Mouse (Mus musculus): ENCODE results near the gene Tbc1d22b. TPM values are rescaled to one million over a fixed set of nuclear protein-coding genes. Genes with fewer than 3 reads are reported as not detected.

The Tbc1d22b gene
- 14.8 and 16.4 TPM in 2 replicates for polyA plus RNA-seq (2015; fragmentation: Nextera tagmentation; extraction: Ambion mirVana)

DNA sequence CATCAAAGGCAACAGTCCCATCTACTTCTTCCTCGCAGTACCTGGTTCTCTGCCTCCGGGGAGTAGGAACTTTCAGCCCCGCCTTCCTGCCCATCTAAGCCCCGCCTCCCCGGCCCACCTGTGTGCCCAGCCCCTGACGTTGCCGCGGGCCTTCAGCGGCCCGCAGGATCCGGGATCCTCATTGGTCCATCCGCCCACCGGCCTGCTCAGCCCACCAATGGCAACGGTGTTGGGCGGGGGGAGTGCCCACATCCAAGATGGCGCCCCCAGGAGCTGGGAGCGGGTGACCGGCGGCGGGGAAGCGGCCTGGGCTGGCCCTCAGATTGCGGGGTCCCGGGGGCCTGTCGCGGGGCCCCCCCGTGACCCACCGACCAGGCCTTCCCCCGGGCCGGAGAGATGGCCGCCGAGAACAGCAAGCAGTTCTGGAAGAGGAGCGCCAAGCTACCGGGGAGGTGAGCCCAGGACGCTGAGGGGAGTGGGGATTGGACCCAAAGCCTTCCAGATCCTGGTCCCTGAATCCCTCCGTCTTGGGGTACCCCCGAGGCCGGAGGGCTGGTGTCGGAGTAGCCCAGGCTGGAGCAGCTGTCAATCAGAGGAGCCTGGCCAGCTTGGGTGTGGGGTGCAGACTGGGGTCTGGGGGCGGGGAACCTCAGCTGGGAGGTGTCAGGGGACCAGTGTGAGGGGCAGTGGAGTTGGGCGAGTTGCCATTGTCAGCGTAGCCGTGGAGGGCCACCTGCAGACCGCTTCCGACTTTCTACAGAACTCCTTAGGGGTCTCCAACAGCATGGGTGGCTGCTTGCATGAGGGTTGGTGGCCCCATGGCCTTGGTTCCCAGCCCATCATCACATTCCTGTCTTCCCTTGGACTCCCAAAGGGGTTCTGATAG lies at the start of gene Tbc1d22b, which contains the start of gene Gm17657:
Gene Tbc1d22b (plus strand): TSS at position 243 of the 886 bp plus-strand sequence.
Gene Gm17657 (minus strand): TSS at position 96 of the 886 bp plus-strand sequence.
- Histone ChIP-seq H3K36me3 (0 out of 2 replicates have a peak, but pooled peaks cover 7% of the 10 kb centered on the region), H3K4me1 (peaks cover 19% of the 10 kb centered on the region), H3K4me3 (peak within 1 kb of the TSS; percentile 97), H3K4me2 (peak within 1 kb of the TSS; percentile 98), H3K27me3 (no peaks in the 10 kb centered on the region), H3K9ac (peak within 1 kb of the TSS; percentile 93), H3K27ac (peak within 1 kb of the TSS; percentile 51), H3K9me3 (no peaks in the 10 kb centered on the region)
- peak; percentile 92 for ATAC-seq (ENCODE audit: insufficient number of reproducible peaks, insufficient read depth, low FRiP score, low TSS enrichment, low read depth)
- WGBS, result under 1% methylated on average over 44 of the region's 44 CpGs

DNA sequence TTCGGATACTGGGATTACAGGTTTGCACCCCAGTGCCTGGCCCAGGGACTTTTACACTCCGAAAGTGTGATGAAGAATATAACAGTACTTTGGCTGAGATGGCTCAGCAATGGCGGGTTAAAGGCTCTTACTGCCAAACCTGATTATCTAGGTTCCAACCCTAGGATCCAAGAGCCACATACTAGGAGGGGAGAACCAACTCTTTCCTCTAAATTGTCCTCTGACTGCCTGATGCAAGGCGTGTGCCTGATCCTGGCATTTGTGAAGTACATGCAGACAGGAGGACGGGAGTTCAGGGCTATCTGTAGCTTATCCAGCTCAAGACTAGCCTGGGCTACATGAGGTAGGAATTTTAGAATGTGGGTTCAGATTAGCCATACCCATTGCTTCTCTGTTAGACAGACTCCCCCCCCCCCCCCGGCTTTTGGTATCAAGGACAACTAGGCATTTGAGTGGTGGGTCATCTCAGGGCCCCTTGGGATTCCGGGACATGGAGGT lies 49.3 kb upstream of the Tbc1d22b start:
- no peak overlapping the region for H3K4me2 ChIP-seq
- no peak overlapping the region for H3K27ac ChIP-seq
- no peak overlapping the region for H3K4me3 ChIP-seq
- no peak for ATAC-seq (ENCODE audit: insufficient number of reproducible peaks, insufficient read depth, low FRiP score, low TSS enrichment, low read depth)
- H3K36me3 ChIP-seq, result no peaks in the 10 kb centered on the region
- 76% methylated on average over 7 of the region's 7 CpGs for WGBS
- H3K27me3 ChIP-seq, result 0 out of 2 replicates have a peak, but pooled peaks cover 3% of the 10 kb centered on the region
- no peak overlapping the region for H3K9ac ChIP-seq
- peaks cover 18% of the 10 kb centered on the region for H3K4me1 ChIP-seq
- H3K9me3 ChIP-seq, result no peaks in the 10 kb centered on the region

DNA sequence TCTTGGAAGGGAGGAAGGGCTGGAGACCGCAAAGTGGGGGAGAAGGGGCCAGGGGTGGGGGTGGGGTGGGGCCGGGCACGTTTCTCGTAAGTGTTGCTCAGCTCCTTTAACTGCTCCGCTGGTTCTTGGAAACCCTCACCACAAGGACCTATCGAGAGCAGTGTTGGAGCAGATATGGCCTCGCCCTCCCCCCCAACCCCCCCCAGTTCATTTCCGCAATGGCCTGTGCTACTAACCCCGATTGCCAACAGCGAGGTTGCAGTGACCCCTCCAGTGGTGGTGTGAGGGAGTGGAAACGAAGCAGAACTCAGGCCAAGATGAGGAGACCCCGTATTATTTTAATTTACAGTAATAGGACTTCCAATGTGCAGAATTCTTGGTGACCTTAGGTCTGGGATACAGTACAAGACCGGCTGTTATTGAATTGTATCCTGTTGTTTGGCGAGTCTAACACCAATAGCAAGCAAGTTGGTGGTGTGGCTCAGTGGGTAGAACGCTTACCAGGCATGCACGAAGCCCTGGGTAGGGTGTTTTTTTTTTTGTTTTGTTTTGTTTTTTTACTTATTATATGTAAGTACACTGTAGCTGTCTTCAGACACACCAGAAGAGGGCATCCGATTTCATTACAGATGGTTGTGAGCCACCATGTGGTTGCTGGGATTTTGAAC lies 48.6 kb upstream of the Tbc1d22b start:
- 77% methylated on average over 17 of the region's 17 CpGs for WGBS
- peaks cover 18% of the 10 kb centered on the region for H3K4me1 ChIP-seq
- H3K27me3 ChIP-seq, result 0 out of 2 replicates have a peak, but pooled peaks cover 3% of the 10 kb centered on the region
- no peak overlapping the region for H3K9ac ChIP-seq
- H3K4me2 ChIP-seq, result no peak overlapping the region
- H3K4me3 ChIP-seq, result no peak overlapping the region
- no peak overlapping the region for H3K27ac ChIP-seq
- no peak for ATAC-seq (ENCODE audit: insufficient number of reproducible peaks, insufficient read depth, low FRiP score, low TSS enrichment, low read depth)
- H3K36me3 ChIP-seq, result no peaks in the 10 kb centered on the region
- no peaks in the 10 kb centered on the region for H3K9me3 ChIP-seq

DNA sequence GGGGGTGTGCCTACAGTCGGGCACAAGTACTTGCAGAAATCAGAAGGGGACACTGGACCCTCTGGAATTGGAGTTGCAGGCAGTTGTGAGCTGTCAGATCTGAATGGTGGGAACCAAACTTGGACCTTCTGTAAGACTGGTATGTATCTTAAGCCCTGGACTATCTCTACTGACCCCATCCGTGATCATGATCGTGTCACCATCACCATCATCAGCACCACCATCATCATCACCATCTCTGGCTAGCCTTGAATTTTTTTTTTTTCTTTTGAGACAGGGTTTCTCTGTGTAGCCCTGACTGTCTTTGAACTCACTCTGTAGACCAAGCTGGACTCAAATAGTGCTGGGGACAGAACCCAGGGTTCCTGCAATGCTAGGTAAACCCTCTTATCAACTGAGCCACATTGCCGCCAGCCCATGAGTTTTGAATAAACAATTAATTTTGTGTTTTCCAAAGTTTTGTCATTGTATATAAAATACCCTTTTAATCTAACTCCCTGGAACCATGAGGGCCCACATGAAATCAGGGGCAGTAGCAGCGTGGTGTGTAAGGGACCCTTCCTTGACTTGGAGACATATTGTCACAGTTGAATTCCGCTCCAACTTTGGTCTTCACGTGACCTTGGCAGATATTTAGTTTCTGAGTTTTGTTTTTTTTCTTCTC lies 47.4 kb upstream of the Tbc1d22b start:
- no peak for ATAC-seq (ENCODE audit: insufficient number of reproducible peaks, insufficient read depth, low FRiP score, low TSS enrichment, low read depth)

DNA sequence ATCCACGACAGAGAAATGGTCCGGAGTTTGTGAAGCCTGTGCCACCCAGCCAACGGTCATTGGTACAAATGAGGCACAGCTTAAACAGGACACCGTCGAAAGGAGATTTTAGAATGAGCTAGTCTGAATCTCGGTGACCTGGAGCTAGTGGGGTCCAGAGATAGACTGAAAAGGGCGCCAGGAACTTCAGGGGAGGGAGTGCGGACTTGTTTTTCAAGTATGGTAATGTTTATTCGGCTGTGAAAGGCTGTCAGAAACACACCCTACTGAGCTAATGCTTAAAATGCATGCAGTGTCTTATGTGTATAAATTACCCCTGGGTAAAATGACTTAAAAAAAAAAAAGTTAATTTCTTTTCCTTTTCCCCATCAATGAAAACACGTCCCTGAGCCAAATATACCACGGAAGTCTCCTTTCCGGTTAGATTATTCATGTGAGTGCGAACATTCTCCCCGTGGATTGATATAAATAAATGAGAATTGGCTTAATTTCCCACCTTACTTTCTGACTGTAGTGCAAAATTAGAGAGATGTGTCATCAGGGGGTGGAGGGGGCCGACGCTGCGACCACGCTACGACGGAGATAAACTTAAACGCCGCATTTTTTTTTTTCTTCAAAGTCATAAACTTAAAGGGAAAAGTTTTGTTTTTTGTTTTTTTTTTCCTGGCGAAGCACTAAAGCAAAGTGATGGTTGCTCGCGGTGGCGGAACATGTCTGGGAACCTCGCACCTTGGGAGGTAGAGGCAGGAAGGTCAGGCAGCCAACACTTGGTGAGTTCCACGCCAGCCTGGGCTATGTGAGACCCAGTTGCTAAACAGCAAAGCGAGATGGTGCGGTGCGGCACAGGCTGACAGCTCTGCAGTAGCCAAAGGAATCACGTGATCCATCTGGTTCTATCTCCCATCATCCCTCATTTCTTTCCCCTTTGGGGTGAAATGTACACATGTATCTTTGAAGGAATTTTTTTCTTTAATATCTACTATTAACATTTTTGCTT lies 46.6 kb upstream of the Tbc1d22b start:
- peak overlapping the region; percentile 24 for H3K4me3 ChIP-seq

More for the DNA sequence above, 47.4 kb upstream of the Tbc1d22b start:
- Histone ChIP-seq H3K4me3 (no peak overlapping the region), H3K4me1 (peaks cover 18% of the 10 kb centered on the region), H3K9ac (no peak overlapping the region), H3K9me3 (no peaks in the 10 kb centered on the region), H3K36me3 (no peaks in the 10 kb centered on the region), H3K4me2 (peak overlapping the region; percentile 51; the same call in 1 of the 2 replicates), H3K27me3 (0 out of 2 replicates have a peak, but pooled peaks cover 3% of the 10 kb centered on the region), H3K27ac (no peak overlapping the region)
- WGBS, result 71% methylated on average over 7 of the region's 7 CpGs

DNA sequence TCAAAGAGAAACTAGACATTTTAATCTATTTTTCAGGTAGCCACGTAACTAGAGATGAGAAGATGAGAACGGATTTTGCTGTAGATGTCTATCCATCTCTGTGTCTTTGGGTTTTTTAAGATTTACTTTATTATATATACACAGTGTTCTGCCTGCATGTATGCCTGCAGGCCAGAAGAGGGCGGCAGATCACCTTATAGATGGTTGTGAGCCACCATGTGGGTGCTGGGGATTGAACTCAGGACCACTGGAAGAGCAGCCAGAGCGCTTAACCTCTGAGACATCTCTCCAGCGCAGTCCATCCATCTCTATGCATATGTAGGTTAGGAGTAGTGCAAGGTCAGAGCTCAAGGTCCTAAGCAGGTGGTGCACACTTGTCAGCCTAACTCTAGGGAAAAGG lies 45.9 kb upstream of the Tbc1d22b start:
- H3K9ac ChIP-seq, result no peak overlapping the region
- no peak overlapping the region for H3K27ac ChIP-seq
- H3K4me2 ChIP-seq, result no peak overlapping the region
- H3K4me3 ChIP-seq, result no peak overlapping the region
- no peaks in the 10 kb centered on the region for H3K9me3 ChIP-seq
- H3K36me3 ChIP-seq, result no peaks in the 10 kb centered on the region
- H3K4me1 ChIP-seq, result peaks cover 11% of the 10 kb centered on the region
- no peak for ATAC-seq (ENCODE audit: insufficient number of reproducible peaks, insufficient read depth, low FRiP score, low TSS enrichment, low read depth)
- WGBS, result 78% methylated on average over 5 of the region's 5 CpGs
- 0 out of 2 replicates have a peak, but pooled peaks cover 3% of the 10 kb centered on the region for H3K27me3 ChIP-seq

More for the DNA sequence above, 46.6 kb upstream of the Tbc1d22b start:
- Histone ChIP-seq H3K27me3 (0 out of 2 replicates have a peak, but pooled peaks cover 3% of the 10 kb centered on the region), H3K36me3 (no peaks in the 10 kb centered on the region), H3K9ac (0 out of 2 replicates have a peak overlapping the region, but pooled peaks have one; percentile 40), H3K4me2 (peak overlapping the region; percentile 51), H3K27ac (no peak overlapping the region), H3K4me1 (peaks cover 16% of the 10 kb centered on the region), H3K9me3 (no peaks in the 10 kb centered on the region)
- no peak for ATAC-seq (ENCODE audit: insufficient number of reproducible peaks, insufficient read depth, low FRiP score, low TSS enrichment, low read depth)
- 14% methylated on average over 32 of the region's 32 CpGs for WGBS

DNA sequence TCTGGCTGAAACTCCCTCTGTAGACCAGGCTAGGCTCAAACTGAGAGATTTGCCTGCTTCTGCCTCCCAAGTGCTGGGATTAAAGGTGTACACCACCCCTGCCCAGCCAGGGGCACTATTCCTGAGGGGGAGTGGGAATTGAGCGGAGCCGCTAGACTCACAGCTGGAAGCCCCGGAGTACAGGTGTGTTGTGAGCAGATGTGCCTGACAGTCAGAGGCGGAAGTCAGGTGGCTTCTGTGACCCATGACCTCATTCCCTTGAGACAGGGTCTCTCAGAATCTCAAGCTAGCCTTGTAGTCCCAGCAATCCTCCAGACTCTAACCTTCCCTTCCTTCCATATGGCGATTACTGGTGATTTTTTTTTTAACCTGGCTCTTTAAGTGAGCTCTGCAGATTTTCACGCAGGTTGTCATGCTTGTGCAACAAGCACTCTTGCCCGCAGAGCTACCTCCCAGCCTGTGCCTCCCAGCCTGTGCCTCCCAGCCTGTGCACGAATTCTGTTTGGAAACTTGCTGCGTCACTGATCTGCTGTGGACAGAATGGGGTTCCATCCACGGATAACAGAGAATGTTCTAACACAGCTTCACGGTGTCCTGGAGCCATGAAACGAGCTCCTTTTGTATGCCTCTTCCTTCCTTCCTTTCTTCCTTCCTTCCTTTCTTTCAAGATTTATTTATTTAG lies 40.5 kb upstream of the Tbc1d22b start:
- peaks cover under 1% of the 10 kb centered on the region for H3K4me1 ChIP-seq
- H3K4me3 ChIP-seq, result no peak overlapping the region
- no peaks in the 10 kb centered on the region for H3K36me3 ChIP-seq
- H3K4me2 ChIP-seq, result no peak overlapping the region
- H3K9ac ChIP-seq, result no peak overlapping the region
- 73% methylated on average over 12 of the region's 12 CpGs for WGBS
- H3K9me3 ChIP-seq, result no peaks in the 10 kb centered on the region
- no peak for ATAC-seq (ENCODE audit: insufficient number of reproducible peaks, insufficient read depth, low FRiP score, low TSS enrichment, low read depth)
- no peak overlapping the region for H3K27ac ChIP-seq
- no peaks in the 10 kb centered on the region for H3K27me3 ChIP-seq

GRCm38 (mm10) chr17:29510691-29511090 lies 38.9 kb upstream of the Tbc1d22b start:
- Histone ChIP-seq H3K9ac (no peak overlapping the region), H3K27ac (no peak overlapping the region), H3K36me3 (no peaks in the 10 kb centered on the region), H3K27me3 (no peaks in the 10 kb centered on the region), H3K9me3 (no peaks in the 10 kb centered on the region), H3K4me1 (peaks cover 4% of the 10 kb centered on the region), H3K4me2 (no peak overlapping the region), H3K4me3 (no peak overlapping the region)
- ATAC-seq (ENCODE audit: insufficient number of reproducible peaks, insufficient read depth, low FRiP score, low TSS enrichment, low read depth), result no peak
- WGBS, result 57% methylated on average over 8 of the region's 8 CpGs

DNA sequence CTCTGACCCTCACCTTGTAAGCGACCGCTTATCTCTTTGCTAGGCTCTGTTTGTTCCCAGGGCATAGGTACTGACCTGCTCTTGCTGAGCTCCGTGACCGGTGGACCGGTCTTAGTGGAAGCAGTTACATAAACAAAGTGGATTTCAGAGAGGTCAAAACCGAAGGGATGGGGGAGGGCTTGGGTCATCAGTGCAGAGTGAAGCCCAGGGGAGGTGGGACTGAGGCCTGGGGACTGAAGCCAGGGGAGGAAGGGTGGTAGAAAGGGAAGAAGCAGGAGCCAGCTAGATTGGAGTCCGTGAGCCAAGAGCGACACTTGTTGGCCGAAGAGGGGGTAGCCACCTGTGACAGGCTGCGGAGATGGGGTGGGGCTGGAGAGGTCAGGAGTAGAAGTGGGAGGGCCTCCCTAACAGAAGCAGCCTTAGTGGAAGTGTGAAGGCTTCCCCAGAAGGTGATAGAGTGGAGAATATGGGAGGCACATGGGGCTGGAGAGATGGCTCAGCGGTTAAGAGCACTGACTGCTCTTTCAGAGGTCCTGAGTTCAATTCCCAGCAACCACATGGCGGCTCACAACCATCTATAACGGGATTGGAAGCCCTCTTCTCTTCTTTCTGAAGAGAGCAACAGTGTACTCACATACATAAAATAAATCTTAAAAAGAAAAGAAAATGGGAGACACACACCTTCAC lies 36.4 kb upstream of the Tbc1d22b start:
- no peak for ATAC-seq (ENCODE audit: insufficient number of reproducible peaks, insufficient read depth, low FRiP score, low TSS enrichment, low read depth)
- H3K4me3 ChIP-seq, result no peak overlapping the region
- no peak overlapping the region for H3K27ac ChIP-seq
- no peaks in the 10 kb centered on the region for H3K27me3 ChIP-seq
- peaks cover 4% of the 10 kb centered on the region for H3K4me1 ChIP-seq
- WGBS, result 38% methylated on average over 13 of the region's 13 CpGs
- H3K9me3 ChIP-seq, result no peaks in the 10 kb centered on the region
- H3K4me2 ChIP-seq, result no peak overlapping the region
- no peak overlapping the region for H3K9ac ChIP-seq
- H3K36me3 ChIP-seq, result no peaks in the 10 kb centered on the region

Measured in embryonic facial prominence, embryonic 13.5 days (tissue).